Mouse (Mus musculus): ENCODE data around the gene Wfdc17. TPM values are rescaled to one million over a fixed set of nuclear protein-coding genes. Genes with fewer than 3 reads are reported as not detected.

The Wfdc17 gene
- polyA plus RNA-seq (2012; rRNA removed): 0.51 and 1.1 TPM in 2 replicates

GRCm38 (mm10) chr11:83703705-83704104 is at the start of gene Wfdc17:
Gene Wfdc17, plus strand, starts transcription at chr11:83703991.
- Histone ChIP-seq H3K27ac (ENCODE audit: insufficient read depth, low read length) (no peak within 1 kb of the TSS), H3K4me3 (replicated peaks; ENCODE audit: insufficient read depth, low read depth, low read length) (no peak within 1 kb of the TSS), H3K27me3 (ENCODE audit: control insufficient read depth, insufficient read depth, low read length) (no peaks in the 10 kb centered on the region), H3K4me1 (ENCODE audit: control insufficient read depth, insufficient read depth, low read length) (no peaks in the 10 kb centered on the region)
- no peak for DNase-seq
- WGBS: 63% methylated on average over 1 of the region's 1 CpGs
- TF ChIP-seq CTCF (IDR thresholded peaks at IDR 0.05; ENCODE audit: borderline replicate concordance, insufficient read depth, low read depth, low read length) (no peak), POLR2A (IDR thresholded peaks at IDR 0.05; ENCODE audit: borderline replicate concordance, insufficient read depth, low read length) (no peak)

- DNase-seq: no peak
- no peak overlapping the region for H3K27ac ChIP-seq (ENCODE audit: insufficient read depth, low read length)
- no peak overlapping the region for H3K4me3 ChIP-seq (replicated peaks; ENCODE audit: insufficient read depth, low read depth, low read length)
- H3K4me1 ChIP-seq (ENCODE audit: control insufficient read depth, insufficient read depth, low read length): no peaks in the 10 kb centered on the region
- H3K27me3 ChIP-seq (ENCODE audit: control insufficient read depth, insufficient read depth, low read length): no peaks in the 10 kb centered on the region
- TF ChIP-seq POLR2A (IDR thresholded peaks at IDR 0.05; ENCODE audit: borderline replicate concordance, insufficient read depth, low read length) (no peak), CTCF (IDR thresholded peaks at IDR 0.05; ENCODE audit: borderline replicate concordance, insufficient read depth, low read depth, low read length) (no peak)
- WGBS: 86% methylated on average over 8 of the region's 8 CpGs
Measured at GRCm38 (mm10) chr11:83654606-83655005, 49.2 kb upstream of the Wfdc17 start.

- WGBS: 92% methylated on average over 3 of the region's 3 CpGs
- TF ChIP-seq POLR2A (IDR thresholded peaks at IDR 0.05; ENCODE audit: borderline replicate concordance, insufficient read depth, low read length) (no peak), CTCF (IDR thresholded peaks at IDR 0.05; ENCODE audit: borderline replicate concordance, insufficient read depth, low read depth, low read length) (no peak)
- no peak for DNase-seq
Measured at GRCm38 (mm10) chr11:83657508-83657907, 46.3 kb upstream of the Wfdc17 start.

GRCm38 (mm10) chr11:83658797-83659196 is 45.0 kb upstream of the Wfdc17 start:
- Histone ChIP-seq H3K27ac (ENCODE audit: insufficient read depth, low read length) (no peak overlapping the region), H3K4me1 (ENCODE audit: control insufficient read depth, insufficient read depth, low read length) (no peaks in the 10 kb centered on the region), H3K27me3 (ENCODE audit: control insufficient read depth, insufficient read depth, low read length) (no peaks in the 10 kb centered on the region), H3K4me3 (replicated peaks; ENCODE audit: insufficient read depth, low read depth, low read length) (no peak overlapping the region)
- DNase-seq: no peak
- TF ChIP-seq POLR2A (IDR thresholded peaks at IDR 0.05; ENCODE audit: borderline replicate concordance, insufficient read depth, low read length) (no peak), CTCF (IDR thresholded peaks at IDR 0.05; ENCODE audit: borderline replicate concordance, insufficient read depth, low read depth, low read length) (no peak)
- 79% methylated on average over 6 of the region's 6 CpGs for WGBS

More at GRCm38 (mm10) chr11:83657508-83657907, 46.3 kb upstream of the Wfdc17 start:
- Histone ChIP-seq H3K27me3 (ENCODE audit: control insufficient read depth, insufficient read depth, low read length) (no peaks in the 10 kb centered on the region), H3K4me1 (ENCODE audit: control insufficient read depth, insufficient read depth, low read length) (no peaks in the 10 kb centered on the region), H3K27ac (ENCODE audit: insufficient read depth, low read length) (no peak overlapping the region), H3K4me3 (replicated peaks; ENCODE audit: insufficient read depth, low read depth, low read length) (no peak overlapping the region)

- Histone ChIP-seq H3K27me3 (ENCODE audit: control insufficient read depth, insufficient read depth, low read length) (no peaks in the 10 kb centered on the region), H3K4me1 (ENCODE audit: control insufficient read depth, insufficient read depth, low read length) (no peaks in the 10 kb centered on the region), H3K27ac (ENCODE audit: insufficient read depth, low read length) (no peak within 1 kb of the TSS), H3K4me3 (replicated peaks; ENCODE audit: insufficient read depth, low read depth, low read length) (no peak within 1 kb of the TSS)
- DNase-seq: no peak
- no peak for TF ChIP-seq POLR2A (IDR thresholded peaks at IDR 0.05; ENCODE audit: borderline replicate concordance, insufficient read depth, low read length)
- 83% methylated on average over 6 of the region's 6 CpGs for WGBS
Measured at GRCm38 (mm10) chr11:83662204-83662603, 41.6 kb upstream of the Wfdc17 start, which contains the start of gene Ccl4. Gene Ccl4, plus strand, starts transcription at chr11:83662584.

GRCm38 (mm10) chr11:83663532-83663931 is 40.3 kb upstream of the Wfdc17 start:
- DNase-seq: no peak
- no peaks in the 10 kb centered on the region for H3K4me1 ChIP-seq (ENCODE audit: control insufficient read depth, insufficient read depth, low read length)
- no peak for TF ChIP-seq POLR2A (IDR thresholded peaks at IDR 0.05; ENCODE audit: borderline replicate concordance, insufficient read depth, low read length)
- TF ChIP-seq CTCF (IDR thresholded peaks at IDR 0.05; ENCODE audit: borderline replicate concordance, insufficient read depth, low read depth, low read length): no peak
- WGBS: 86% methylated on average over 5 of the region's 5 CpGs
- no peak overlapping the region for H3K4me3 ChIP-seq (replicated peaks; ENCODE audit: insufficient read depth, low read depth, low read length)
- no peaks in the 10 kb centered on the region for H3K27me3 ChIP-seq (ENCODE audit: control insufficient read depth, insufficient read depth, low read length)
- H3K27ac ChIP-seq (ENCODE audit: insufficient read depth, low read length): no peak overlapping the region

- no peak overlapping the region for H3K4me3 ChIP-seq (replicated peaks; ENCODE audit: insufficient read depth, low read depth, low read length)
- H3K27ac ChIP-seq (ENCODE audit: insufficient read depth, low read length): no peak overlapping the region
- H3K4me1 ChIP-seq (ENCODE audit: control insufficient read depth, insufficient read depth, low read length): peaks cover 3% of the 10 kb centered on the region; the same call in 1 of the 2 replicates
- no peaks in the 10 kb centered on the region for H3K27me3 ChIP-seq (ENCODE audit: control insufficient read depth, insufficient read depth, low read length)
- TF ChIP-seq POLR2A (IDR thresholded peaks at IDR 0.05; ENCODE audit: borderline replicate concordance, insufficient read depth, low read length): no peak
- no peak for TF ChIP-seq CTCF (IDR thresholded peaks at IDR 0.05; ENCODE audit: borderline replicate concordance, insufficient read depth, low read depth, low read length)
- peak in 1 of 2 experiments; percentile 6 for DNase-seq
Measured at GRCm38 (mm10) chr11:83671743-83672142, 32.0 kb upstream of the Wfdc17 start.

GRCm38 (mm10) chr11:83675665-83676064 is 28.1 kb upstream of the Wfdc17 start:
- TF ChIP-seq POLR2A (IDR thresholded peaks at IDR 0.05; ENCODE audit: borderline replicate concordance, insufficient read depth, low read length): no peak
- TF ChIP-seq CTCF (IDR thresholded peaks at IDR 0.05; ENCODE audit: borderline replicate concordance, insufficient read depth, low read depth, low read length): no peak
- Histone ChIP-seq H3K27me3 (ENCODE audit: control insufficient read depth, insufficient read depth, low read length) (no peaks in the 10 kb centered on the region), H3K27ac (ENCODE audit: insufficient read depth, low read length) (no peak overlapping the region), H3K4me3 (replicated peaks; ENCODE audit: insufficient read depth, low read depth, low read length) (no peak overlapping the region), H3K4me1 (ENCODE audit: control insufficient read depth, insufficient read depth, low read length) (peaks cover 3% of the 10 kb centered on the region; the same call in 1 of the 2 replicates)
- no peak for DNase-seq
- WGBS: 97% methylated on average over 1 of the region's 1 CpGs

All from cerebellum, adult 2 months (tissue).